Mouse (Mus musculus) adrenal gland, postnatal 36 days (tissue): ENCODE measurements around the gene Ddit4. TPM values are rescaled to one million over a fixed set of nuclear protein-coding genes. Genes with fewer than 3 reads are reported as not detected.
A peak's percentile ranks its signal among the peaks of the same experiment; 100 is the strongest.

ENCODE experiments used
- DNase-seq, 2 experiments: peaks; one replicate each; pipeline ENCODE4 v3.0.0; 2021; ENCODE audit warnings: mixed read lengths in 1 of 2
- total RNA-seq, 2 experiments: library from RNA; stranded (reverse); gene quantifications; 2 replicates each; pipeline ENCODE4 v1.2.3; 2021

Gene Ddit4
- total RNA-seq, 2 experiments from 2014 or later, result 76.4 to 98.7 TPM

GRCm38 (mm10) chr10:59972534-59972933, 20.9 kb upstream of the Ddit4 start:
- DNase-seq, result peak in 1 of 2 experiments; percentile 45

GRCm38 (mm10) chr10:59971813-59972212, 20.2 kb upstream of the Ddit4 start:
- no peak for DNase-seq

- DNase-seq, result no peak
Observed at GRCm38 (mm10) chr10:59970450-59971062, 18.9 kb upstream of the Ddit4 start.

GRCm38 (mm10) chr10:59969821-59970449, 18.3 kb upstream of the Ddit4 start:
- DNase-seq, result peak; percentile 80 to 81

GRCm38 (mm10) chr10:59967309-59967942, 15.8 kb upstream of the Ddit4 start:
- peak; percentile 70 to 86 for DNase-seq

- no peak for DNase-seq
Observed at GRCm38 (mm10) chr10:59966743-59967142, 15.1 kb upstream of the Ddit4 start.

GRCm38 (mm10) chr10:59965788-59966187, 14.2 kb upstream of the Ddit4 start:
- DNase-seq, result no peak

GRCm38 (mm10) chr10:59965362-59965695, 13.7 kb upstream of the Ddit4 start:
- no peak for DNase-seq

GRCm38 (mm10) chr10:59964504-59965361, 13.1 kb upstream of the Ddit4 start:
- no peak for DNase-seq

- DNase-seq, result no peak
Observed at GRCm38 (mm10) chr10:59963609-59964008, 12.0 kb upstream of the Ddit4 start.

- no peak for DNase-seq
Observed at GRCm38 (mm10) chr10:59959517-59959916, 7.9 kb upstream of the Ddit4 start.

- no peak for DNase-seq
Observed at GRCm38 (mm10) chr10:59958458-59958857, 6.8 kb upstream of the Ddit4 start.

- no peak for DNase-seq
Observed at GRCm38 (mm10) chr10:59957171-59958149, 5.8 kb upstream of the Ddit4 start.

GRCm38 (mm10) chr10:59956681-59957080, 5.0 kb upstream of the Ddit4 start:
- no peak for DNase-seq

- no peak for DNase-seq
Observed at GRCm38 (mm10) chr10:59953564-59954039, 2.0 kb upstream of the Ddit4 start.

- no peak for DNase-seq
Observed at GRCm38 (mm10) chr10:59952781-59953563, 1.3 kb upstream of the Ddit4 start.

GRCm38 (mm10) chr10:59952152-59952780, 632 bp upstream of the Ddit4 start:
- peak; percentile 68 to 69 for DNase-seq

- DNase-seq, result peak; percentile 86 to 88
Observed at GRCm38 (mm10) chr10:59950716-59951191, 880 bp downstream of the Ddit4 start.

GRCm38 (mm10) chr10:59949783-59950605, 1.6 kb downstream of the Ddit4 start:
- no peak for DNase-seq
